Mouse (Mus musculus) hindbrain, embryonic 12.5 days (tissue): Measurements from ENCODE around the gene Slc8a2. TPM values are rescaled to one million over a fixed set of nuclear protein-coding genes. Genes with fewer than 3 reads are reported as not detected.

Experiments used
- ATAC-seq: fragments of 200-750 bp; cut with Nextera tagmentation; 2 replicates; pipeline ENCODE4 v1.8.0; 2017; ENCODE audit warnings: moderate TSS enrichment; ENCODE audit not compliant: low FRiP score
- H3K27ac ChIP-seq: fragments of 300-500 bp; sonication (generic); 2 replicates; pipeline ENCODE4 v1.5.1; 2016; ENCODE audit warnings: mild to moderate bottlenecking
- H3K27me3 ChIP-seq: fragments of 300-500 bp; sonication (generic); 2 replicates; pipeline ENCODE4 v1.6.1; 2016; ENCODE audit warnings: mild to moderate bottlenecking
- H3K36me3 ChIP-seq: fragments of 300-500 bp; sonication (generic); 2 replicates; pipeline ENCODE4 v1.6.1; 2016; ENCODE audit warnings: mild to moderate bottlenecking
- H3K4me1 ChIP-seq: fragments of 300-500 bp; sonication (generic); 2 replicates; pipeline ENCODE4 v1.6.1; 2016
- H3K4me2 ChIP-seq: fragments of 300-500 bp; sonication (generic); replicated peaks from 2 replicates; pipeline ENCODE4 v1.6.1; 2016; ENCODE audit warnings: mild to moderate bottlenecking
- H3K4me3 ChIP-seq: fragments of 300-500 bp; sonication (generic); 2 replicates; pipeline ENCODE4 v1.5.1; 2016; ENCODE audit warnings: mild to moderate bottlenecking
- H3K9ac ChIP-seq: fragments of 300-500 bp; sonication (generic); 2 replicates; pipeline ENCODE4 v1.6.1; 2016; ENCODE audit warnings: mild to moderate bottlenecking, moderate library complexity
- H3K9me3 ChIP-seq: fragments of 300-500 bp; sonication (generic); replicated peaks from 2 replicates; pipeline ENCODE4 v1.6.1; 2016; ENCODE audit warnings: mild to moderate bottlenecking
- WGBS: fragments of 180-500 bp; shearing (Covaris S2); methylation state at CpG from one replicate; pipeline ENCODE4 v1.1.7; 2016; 5-methylcytosine and 5-hydroxymethylcytosine counted together
- polyA plus RNA-seq: library from polyadenylated mRNA; unstranded; fragments of >200 nt; fragmentation: Nextera tagmentation; extraction: Ambion mirVana; gene quantifications from 2 replicates; pipeline ENCODE4 v1.2.1, GENCODE M21; 2016

Slc8a2 gene
- polyA plus RNA-seq, 1 experiment from 2014 or later, result 1.3 TPM

GRCm38 (mm10) chr7:16207496-16207895, 77.9 kb downstream of the Slc8a2 start:
- ATAC-seq, result no peak
- 84% methylated on average over 10 of the region's 10 CpGs for WGBS

GRCm38 (mm10) chr7:16208781-16209665, 79.4 kb downstream of the Slc8a2 start:
- whole genome bisulfite sequencing, result 91% methylated on average over 21 of the region's 21 CpGs
- no peak for ATAC-seq
- H3K36me3 ChIP-seq, result peaks cover 96% of the 10 kb centered on the region

More at GRCm38 (mm10) chr7:16207496-16207895, 77.9 kb downstream of the Slc8a2 start:
- Histone ChIP-seq H3K4me3 (no peak overlapping the region), H3K9ac (0 out of 2 replicates have a peak overlapping the region, but pooled peaks have one; percentile 24), H3K27me3 (no peaks in the 10 kb centered on the region), H3K9me3 (no peaks in the 10 kb centered on the region), H3K4me1 (no peaks in the 10 kb centered on the region), H3K36me3 (peaks cover 95% of the 10 kb centered on the region), H3K4me2 (no peak overlapping the region), H3K27ac (no peak overlapping the region)

More at GRCm38 (mm10) chr7:16208781-16209665, 79.4 kb downstream of the Slc8a2 start:
- Histone ChIP-seq H3K4me3 (no peak overlapping the region), H3K27me3 (no peaks in the 10 kb centered on the region), H3K9ac (no peak overlapping the region), H3K4me2 (no peak overlapping the region), H3K4me1 (no peaks in the 10 kb centered on the region), H3K27ac (no peak overlapping the region), H3K9me3 (no peaks in the 10 kb centered on the region)

Other genes with a start within 250 kb of the Slc8a2 start
- gene Crx, start 249.9 kb upstream of the Slc8a2 start, polyA plus RNA-seq, result not detected in 2 replicates
- not detected in 2 replicates for gene Crxos, start 247.2 kb upstream of the Slc8a2 start, polyA plus RNA-seq
- gene Selenow, start 207.4 kb upstream of the Slc8a2 start, polyA plus RNA-seq, result 1,041 and 1,118 TPM in 2 replicates
- gene Nop53, start 183.8 kb upstream of the Slc8a2 start, polyA plus RNA-seq, result 157 and 167 TPM in 2 replicates
- gene Ehd2, start 162.3 kb upstream of the Slc8a2 start, polyA plus RNA-seq, result 10.1 and 16.6 TPM in 2 replicates
- gene Bicra, start 81.9 kb upstream of the Slc8a2 start, polyA plus RNA-seq, result 10.3 and 10.7 TPM in 2 replicates
- gene Zfp541, start 68.0 kb upstream of the Slc8a2 start, polyA plus RNA-seq, result 0.05 and 0.07 TPM in 2 replicates
- 182 and 191 TPM in 2 replicates for gene Napa, start 31.4 kb upstream of the Slc8a2 start, polyA plus RNA-seq
- 30.9 and 31.5 TPM in 2 replicates for gene Kptn, start 9.9 kb upstream of the Slc8a2 start, polyA plus RNA-seq
- gene Meis3, start 45.3 kb downstream of the Slc8a2 start, polyA plus RNA-seq, result 136 and 138 TPM in 2 replicates
- gene Dhx34, start 92.2 kb downstream of the Slc8a2 start, polyA plus RNA-seq, result 16.9 and 19.2 TPM in 2 replicates
- gene C5ar2, start 114.3 kb downstream of the Slc8a2 start, polyA plus RNA-seq, result not detected in 2 replicates
- gene C5ar1, start 129.7 kb downstream of the Slc8a2 start, polyA plus RNA-seq, result 0.79 and 2.0 TPM in 2 replicates
- gene Inafm1, start 143.8 kb downstream of the Slc8a2 start, polyA plus RNA-seq, result 23.3 and 25.4 TPM in 2 replicates
- gene Ccdc9, start 157.0 kb downstream of the Slc8a2 start, polyA plus RNA-seq, result 43.4 and 46.7 TPM in 2 replicates
- gene Bbc3, start 178.6 kb downstream of the Slc8a2 start, polyA plus RNA-seq, result 20.0 and 21.1 TPM in 2 replicates